Mouse (Mus musculus): Measurements from ENCODE around the gene Awat1.

Gene Awat1

DNA sequence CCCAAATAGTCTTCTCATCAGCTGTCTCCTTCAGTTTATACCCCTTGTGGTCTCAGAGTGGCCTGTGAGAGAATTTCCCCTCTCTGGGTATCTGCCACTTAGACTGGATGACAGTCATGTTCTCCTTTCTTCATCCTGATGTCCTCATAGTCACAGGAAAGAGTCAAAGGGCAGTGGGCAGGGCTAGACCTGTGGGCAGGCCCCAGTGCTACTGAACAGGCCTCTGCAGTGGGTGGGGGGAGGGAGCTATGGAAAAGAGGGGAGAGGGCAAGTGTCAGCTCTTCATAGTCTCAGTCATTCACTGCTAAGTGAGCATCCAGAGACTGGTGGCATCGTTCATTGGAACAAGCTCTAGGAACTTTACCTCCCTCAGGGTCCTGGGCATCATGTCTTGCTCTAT, at the start of gene Awat1:
Awat1 (plus strand) TSS at position 301 of the 400 bp plus-strand sequence.
- DNase-seq (ENCODE audit: low read depth): no peak

DNA sequence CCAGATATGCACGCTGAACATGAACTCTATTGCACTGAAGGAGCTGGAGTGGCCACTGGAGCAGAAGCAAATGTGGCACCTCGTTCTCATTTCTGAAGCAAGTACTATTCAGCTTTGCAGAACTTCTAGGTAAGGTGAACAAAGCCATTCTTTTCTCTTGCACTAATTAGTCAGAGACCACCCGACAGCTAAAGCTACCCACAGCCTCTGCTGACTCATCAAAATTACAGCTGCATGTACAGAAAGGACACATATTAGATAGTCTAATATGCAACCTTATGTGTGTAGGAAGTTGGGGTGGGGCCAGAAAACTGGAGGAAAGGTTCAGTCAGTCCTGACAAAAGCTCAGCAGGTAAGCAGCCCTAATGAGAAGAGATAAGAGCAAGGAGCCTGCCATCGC, 47.6 kb upstream of the Awat1 start, which contains the start of gene Dgat2l6:
Dgat2l6 (plus strand) TSS at position 368 of the 400 bp plus-strand sequence.
- no peak for DNase-seq (ENCODE audit: low read depth)

DNA sequence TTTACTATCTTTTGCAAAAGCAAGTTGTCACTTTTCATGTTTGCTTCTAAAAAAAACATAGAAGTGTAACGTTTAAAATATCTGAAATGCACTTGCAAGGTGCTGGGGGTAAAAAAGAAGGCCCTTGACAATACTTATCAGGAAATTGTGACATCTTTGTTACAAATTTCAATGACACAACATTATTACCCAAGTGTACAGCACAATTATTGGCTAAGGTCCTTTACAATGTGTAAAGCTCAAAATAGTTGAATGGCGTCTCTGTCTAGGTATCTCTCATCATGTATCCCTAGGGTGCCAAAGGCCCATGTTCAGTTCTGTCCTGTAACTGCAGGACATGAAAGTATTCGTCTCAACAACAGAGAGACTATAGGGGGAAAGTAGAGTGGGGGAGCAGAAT, 16.0 kb upstream of the Awat1 start:
- peak; percentile 8 for DNase-seq (ENCODE audit: low read depth)

DNA sequence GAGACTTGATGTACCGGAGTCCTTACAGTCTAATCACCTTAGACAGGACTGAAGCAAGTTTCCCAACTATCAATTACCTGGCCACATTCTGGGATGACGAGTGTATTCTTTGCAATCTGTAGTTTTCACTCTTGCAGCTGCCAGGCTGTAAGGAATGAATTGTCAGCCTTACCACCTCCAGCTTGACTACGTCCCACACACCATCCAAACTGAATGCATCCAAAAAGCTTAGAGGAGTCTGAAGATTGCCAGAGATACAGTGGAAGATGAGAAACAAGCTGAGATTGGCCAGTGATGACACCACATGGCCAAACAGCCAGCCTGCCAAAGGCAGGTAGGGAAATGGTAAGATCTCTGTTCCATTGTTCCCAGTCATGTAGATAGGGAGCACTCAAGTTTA, 6.4 kb upstream of the Awat1 start:
- no peak for DNase-seq (ENCODE audit: low read depth)

DNA sequence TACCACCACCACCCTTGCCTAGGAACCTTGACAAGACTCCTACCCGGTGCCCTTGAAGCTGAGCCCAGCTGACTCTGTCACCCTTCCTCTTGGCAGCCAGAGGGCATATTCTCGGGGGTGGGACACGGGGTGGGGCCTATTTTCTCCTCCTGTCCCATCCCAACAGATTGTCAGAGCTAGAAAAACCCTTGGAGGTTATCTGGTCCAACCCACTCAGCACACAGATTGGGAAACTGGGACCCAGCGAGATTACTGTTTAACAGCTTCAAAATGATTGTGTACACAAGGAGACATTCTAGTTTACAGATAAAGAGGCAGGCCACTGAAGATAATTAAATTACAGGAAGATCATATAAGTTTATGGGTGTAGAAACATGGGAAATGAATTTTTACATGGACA, 22.7 kb downstream of the Awat1 start, which contains the start of gene P2ry4:
P2ry4 (minus strand) TSS at position 79 of the 400 bp plus-strand sequence.
- no peak for DNase-seq (ENCODE audit: low read depth)

DNA sequence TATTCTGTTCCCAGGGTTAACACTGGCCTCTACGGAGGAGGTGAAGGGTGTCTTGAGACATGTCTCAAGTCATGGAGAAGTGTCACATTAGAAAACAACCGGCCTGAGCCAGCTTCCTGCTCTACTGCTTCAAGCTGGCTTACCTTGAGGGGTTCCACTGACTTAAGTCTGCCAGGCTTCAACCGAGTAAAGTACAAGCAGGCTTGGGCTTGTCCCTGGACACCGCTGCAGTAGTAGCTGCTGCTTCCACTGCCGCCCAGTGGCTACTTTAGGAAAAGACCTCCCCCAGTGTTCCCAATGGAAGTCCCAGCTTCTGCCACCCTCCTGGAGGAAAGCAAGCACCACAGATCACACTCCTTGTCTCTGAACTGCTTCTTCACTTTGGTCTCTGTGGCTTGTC, 25.4 kb downstream of the Awat1 start:
- peak; percentile 9 for DNase-seq (ENCODE audit: low read depth)

DNA sequence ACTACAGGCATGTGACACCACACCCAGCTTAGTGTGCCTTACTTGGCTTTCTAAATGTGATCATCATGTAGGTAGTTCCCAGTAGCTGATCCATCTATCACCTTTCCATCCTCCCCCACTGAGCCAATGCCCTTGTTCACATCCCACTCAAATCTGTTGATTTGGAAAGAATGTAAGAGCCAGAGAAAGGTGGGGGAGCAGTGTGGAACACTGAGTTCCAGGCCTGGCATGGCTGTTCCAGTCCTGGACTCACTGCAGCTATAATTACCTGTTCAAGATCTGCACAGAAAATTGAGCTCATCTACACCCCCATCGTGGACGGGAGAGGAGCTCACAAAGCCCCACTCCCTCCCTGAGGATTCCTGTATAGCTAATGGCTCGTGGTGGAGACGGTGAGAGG, 27.7 kb downstream of the Awat1 start:
- DNase-seq (ENCODE audit: low read depth): no peak

DNA sequence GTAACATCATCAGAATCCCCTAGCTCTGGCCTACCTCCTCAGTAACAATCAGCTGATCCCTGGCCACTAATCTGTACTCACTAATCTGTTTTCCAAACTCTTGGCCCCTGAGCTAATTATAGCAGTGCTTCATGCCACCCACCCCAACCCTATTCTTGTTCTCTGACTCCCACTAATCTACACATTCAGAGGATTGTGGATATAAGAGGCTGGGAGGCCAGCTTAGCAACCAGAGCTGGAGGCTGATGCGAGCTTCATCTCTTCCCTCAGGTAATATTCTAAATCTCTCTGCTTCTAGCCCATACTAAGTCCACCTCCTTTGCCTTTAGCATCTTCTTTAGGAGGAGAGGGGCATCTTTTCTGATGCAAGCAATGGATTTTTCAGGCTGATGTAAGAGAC, 33.3 kb downstream of the Awat1 start, which contains the start of gene Arr3:
Arr3 (plus strand) TSS at position 184 of the 400 bp plus-strand sequence.
- no peak for DNase-seq (ENCODE audit: low read depth)

DNA sequence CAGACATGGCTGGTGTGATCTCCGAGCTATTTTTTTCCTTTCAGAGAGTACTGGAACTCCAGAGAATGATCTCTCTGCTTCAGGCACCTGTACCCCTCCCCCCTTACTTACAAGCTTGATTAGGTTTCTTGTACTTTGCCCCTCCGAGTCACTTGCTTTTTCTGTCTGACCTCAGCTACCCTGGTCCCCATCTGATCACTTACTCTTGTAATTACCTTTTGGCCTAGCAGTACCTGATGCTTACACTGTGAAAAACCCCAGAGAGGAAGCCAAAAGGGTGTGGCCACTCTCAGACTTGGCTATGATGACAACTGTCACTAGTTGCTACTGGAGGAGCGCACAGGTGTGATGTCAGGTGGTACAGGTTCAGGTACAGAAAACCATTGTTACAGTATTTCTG, 46.4 kb downstream of the Awat1 start:
- DNase-seq (ENCODE audit: low read depth): no peak

DNA sequence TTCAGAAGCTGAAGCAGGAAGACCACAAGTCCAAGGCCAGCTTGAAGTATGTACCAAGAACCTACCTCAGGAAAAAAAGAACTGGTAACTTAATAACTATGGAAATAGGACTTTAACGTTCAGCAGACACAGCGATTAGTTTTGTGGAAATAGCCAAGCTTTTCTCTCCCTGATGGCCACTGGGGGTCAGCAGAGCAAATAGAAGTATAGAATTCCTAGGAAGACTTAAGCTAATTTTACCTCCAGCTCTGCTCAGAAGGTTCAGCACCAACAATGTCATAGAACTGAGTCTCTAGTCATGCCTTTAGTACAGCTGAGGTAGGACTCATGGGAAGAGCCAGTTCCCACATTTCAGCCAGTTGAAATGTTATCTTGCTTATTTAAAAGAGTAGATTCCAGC, 49.3 kb downstream of the Awat1 start:
- DNase-seq (ENCODE audit: low read depth): peak; percentile 24

DNA sequence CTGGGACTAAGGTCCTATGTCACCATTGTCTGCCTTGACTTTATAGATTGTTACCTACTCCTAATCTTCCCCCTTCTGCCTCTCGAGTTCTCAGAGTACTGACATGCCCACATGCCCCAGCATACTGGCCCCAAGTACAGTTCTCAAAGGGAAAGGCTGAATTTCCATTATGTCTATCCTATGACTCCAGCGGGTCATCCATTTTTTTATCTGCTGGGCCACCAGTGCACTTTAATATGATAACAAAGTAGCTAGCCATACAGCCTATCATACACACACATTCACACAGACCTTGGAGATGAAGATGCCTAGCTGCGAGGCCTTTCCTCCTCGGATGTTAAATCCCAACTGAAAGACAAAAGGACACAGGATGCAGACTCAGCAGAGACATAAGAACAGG, 52.2 kb downstream of the Awat1 start:
- no peak for DNase-seq (ENCODE audit: low read depth)

DNA sequence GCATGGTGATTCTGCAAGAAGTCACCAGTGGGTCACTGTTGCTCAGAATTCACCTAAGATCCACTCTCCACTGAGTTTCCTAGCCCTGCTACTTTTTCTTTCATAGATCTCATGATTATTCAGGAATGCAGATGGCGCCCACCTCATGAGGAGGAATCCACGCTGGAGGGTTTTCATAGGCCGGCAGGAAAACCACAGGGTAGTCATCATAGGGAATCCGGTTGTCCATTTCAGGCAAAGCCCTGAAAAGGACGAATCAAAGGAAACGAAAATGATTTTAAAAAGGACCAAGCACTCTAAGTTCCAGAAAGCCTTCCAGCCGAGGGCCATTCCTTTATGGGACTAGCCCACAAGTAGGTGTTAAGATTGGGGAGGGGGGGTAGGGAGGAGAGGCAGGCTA, 53.1 kb downstream of the Awat1 start:
- DNase-seq (ENCODE audit: low read depth): peak; percentile 57

DNA sequence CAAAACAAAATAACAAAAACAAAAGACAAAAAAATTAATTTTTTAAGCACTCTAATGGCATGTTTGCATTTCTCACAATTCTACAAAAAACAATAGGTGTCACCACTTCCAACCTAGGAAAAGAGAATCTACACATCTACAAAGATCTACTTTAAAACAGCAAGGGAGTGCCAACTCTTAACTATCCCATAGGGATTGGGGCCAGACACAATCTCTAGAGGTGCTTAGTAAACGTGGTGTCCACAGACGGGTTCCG, 53.4 kb downstream of the Awat1 start, which contains the start of gene Kif4:
Kif4 (plus strand) TSS at position 192 of the 256 bp plus-strand sequence.
- no peak for DNase-seq (ENCODE audit: low read depth)

DNA sequence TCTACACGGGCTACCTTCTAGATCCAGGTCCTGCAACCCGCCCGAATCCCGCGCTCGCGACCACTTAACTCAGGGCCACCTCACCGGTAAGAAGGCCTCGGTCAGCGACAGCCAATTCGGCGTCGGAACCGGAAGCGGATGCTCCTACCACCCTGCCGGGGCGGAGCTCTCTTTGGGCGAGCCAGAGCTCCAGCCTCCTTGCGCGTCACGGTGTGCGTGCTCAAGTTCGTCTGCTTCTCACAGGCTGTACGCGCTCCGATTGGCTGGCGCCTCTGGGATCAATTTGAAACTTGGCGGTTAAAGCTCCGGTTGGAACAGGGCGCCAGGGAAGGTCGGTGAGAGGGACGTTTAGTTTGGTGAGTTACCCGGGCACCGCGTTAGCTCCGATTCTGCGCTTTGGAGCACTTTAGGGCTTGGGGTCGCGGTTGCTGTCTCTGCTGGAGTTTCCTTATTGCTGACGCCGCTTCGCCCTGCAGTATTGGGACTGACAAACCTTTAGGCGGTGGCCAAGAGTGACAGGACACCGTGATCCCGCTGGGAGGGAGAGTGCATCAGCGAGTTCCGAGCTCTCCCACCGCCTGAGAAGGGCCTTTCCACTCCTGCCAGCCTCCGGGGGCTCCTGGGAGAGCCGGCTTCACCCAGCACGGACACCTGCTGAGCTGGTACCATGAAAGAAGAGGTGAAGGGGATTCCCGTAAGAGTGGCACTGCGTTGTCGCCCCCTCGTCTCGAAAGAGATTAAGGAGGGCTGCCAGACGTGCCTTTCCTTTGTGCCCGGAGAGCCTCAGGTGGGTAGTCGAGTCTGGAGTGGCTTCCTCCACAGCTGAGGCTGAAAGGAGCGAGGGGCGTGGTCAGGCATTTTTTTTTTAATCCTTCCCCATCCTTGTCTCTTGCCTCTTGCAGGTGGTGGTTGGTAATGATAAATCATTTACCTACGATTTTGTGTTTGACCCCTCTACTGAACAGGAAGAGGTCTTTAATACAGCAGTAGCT, 54.0 kb downstream of the Awat1 start, which contains the start of gene Pdzd11:
Pdzd11 (minus strand) TSS at position 767 of the 992 bp plus-strand sequence.
- peak; percentile 95 for DNase-seq (ENCODE audit: low read depth)
